Mouse (Mus musculus) heart, adult 10 weeks (tissue): ENCODE measurements around the gene Aspg. TPM values are rescaled to one million over a fixed set of nuclear protein-coding genes. Genes with fewer than 3 reads are reported as not detected.

ENCODE experiments used
- polyA plus RNA-seq: library from polyadenylated mRNA; stranded (reverse); fragments of 350-450 nt; fragmentation: Illumina TruSeq; extraction: RNeasy Lipid Tissue Mini Kit (QIAGEN cat#74804); gene quantifications from one replicate; pipeline ENCODE4 v1.2.3, GENCODE M21; 2014; ENCODE audit warnings: low read depth, low replicate concordance

Aspg gene
- polyA plus RNA-seq = 2.2 TPM

GRCm38 (mm10) chr12:112106541-112106971 is at the start of gene Aspg:
Gene Aspg (plus strand): TSS chr12:112106679.

GRCm38 (mm10) chr12:112145875-112146651 is 39.6 kb downstream of the Aspg start, which contains the start of gene Kif26a:
Gene Kif26a (plus strand): TSS chr12:112146208.

Other genes starting within 250 kb of the Aspg start
- 16.1 TPM for gene Ppp1r13b, start 198.6 kb upstream of the Aspg start, polyA plus RNA-seq
- gene Atp5mpl, start 139.7 kb upstream of the Aspg start, polyA plus RNA-seq = 1,851 TPM
- 0.47 TPM for gene Tdrd9, start 135.1 kb upstream of the Aspg start, polyA plus RNA-seq
- not detected for gene Rd3l, start 125.4 kb upstream of the Aspg start, polyA plus RNA-seq
- 6.2 TPM for gene Kif26a, start 39.5 kb downstream of the Aspg start, polyA plus RNA-seq